Mouse (Mus musculus) kidney, postnatal 14 days (tissue): ENCODE measurements at regions not wholly inside any gene's neighbourhood (a gene's known extent, or its start where the extent isn't known, plus 50 kb on each side); places are given as distances from the start of the nearest gene placed in this dataset.

Experiments
- DNase-seq: peaks from one replicate; pipeline ENCODE4 v3.0.0; 2022; ENCODE audit warnings: mixed read lengths

GRCm38 (mm10) chr3:34219741-34220310 is 138.7 kb upstream of the Dnajc19 start:
- DNase-seq: no peak

DNA sequence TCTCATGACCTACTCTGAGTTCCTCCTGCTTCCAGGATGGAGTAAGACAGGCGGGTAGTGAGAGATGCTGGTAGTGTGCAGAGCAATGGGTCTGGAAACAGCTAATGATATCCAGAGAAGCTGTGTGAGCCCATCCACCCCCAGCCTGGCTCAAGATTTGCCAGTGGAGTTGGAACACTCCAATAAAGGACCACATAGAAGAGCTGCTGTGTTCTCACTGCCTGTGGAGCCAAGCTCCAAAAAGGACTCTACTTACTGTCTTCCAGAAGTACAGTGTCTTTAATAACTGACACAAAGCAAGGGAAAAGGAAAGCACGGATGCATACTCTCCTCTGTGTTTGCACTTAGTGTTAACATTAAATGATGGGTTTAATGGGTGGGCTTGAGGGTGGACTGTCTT is 138.0 kb upstream of the Dnajc19 start:
- DNase-seq: no peak

DNA sequence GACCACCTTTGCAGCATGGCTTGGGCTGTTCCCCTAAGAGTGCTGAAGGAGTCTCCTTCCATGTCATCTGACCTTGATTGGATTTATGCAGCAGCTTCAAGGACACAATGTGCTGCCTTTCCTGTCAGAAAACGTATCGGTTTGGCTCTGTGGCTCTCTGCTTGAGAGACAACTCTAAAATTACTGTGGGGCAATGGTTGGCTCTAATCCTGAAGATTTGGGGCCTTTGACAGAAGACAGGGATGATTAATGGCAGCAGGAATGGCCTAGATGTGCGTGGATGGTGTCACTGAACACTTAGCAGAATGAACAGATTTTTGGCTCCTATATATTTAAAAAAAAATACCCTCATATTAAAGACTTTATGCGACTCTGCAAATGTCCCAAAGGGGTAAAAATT is 136.8 kb upstream of the Dnajc19 start:
- DNase-seq: no peak

- DNase-seq: no peak
Measured at GRCm38 (mm10) chr3:34214233-34214632, 133.1 kb upstream of the Dnajc19 start.

GRCm38 (mm10) chr3:34206454-34206853 is 125.3 kb upstream of the Dnajc19 start:
- no peak for DNase-seq

- DNase-seq: peak; percentile 68
Measured at GRCm38 (mm10) chr3:34198228-34198627, 117.1 kb upstream of the Dnajc19 start.

DNA sequence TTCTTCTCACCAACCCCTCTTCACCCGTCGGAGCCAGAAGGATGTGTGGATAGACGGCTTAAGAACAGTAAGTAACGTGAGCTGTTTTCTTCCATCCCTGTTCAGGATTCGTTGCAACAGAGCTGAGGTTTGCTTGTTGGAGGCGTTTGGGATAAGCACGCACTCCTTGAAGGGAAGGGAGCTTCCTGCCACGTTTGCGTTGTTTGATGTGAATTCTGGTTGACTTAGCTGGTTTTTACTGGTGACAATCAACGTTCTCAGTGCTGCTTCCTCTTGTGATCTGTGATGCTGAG is 116.0 kb upstream of the Dnajc19 start:
- DNase-seq: no peak

- DNase-seq: no peak
Measured at GRCm38 (mm10) chr3:34196451-34197162, 115.5 kb upstream of the Dnajc19 start.

- no peak for DNase-seq
Measured at GRCm38 (mm10) chr3:34195729-34196450, 114.8 kb upstream of the Dnajc19 start.

GRCm38 (mm10) chr3:34173416-34174097 is 92.4 kb upstream of the Dnajc19 start:
- DNase-seq: no peak

DNA sequence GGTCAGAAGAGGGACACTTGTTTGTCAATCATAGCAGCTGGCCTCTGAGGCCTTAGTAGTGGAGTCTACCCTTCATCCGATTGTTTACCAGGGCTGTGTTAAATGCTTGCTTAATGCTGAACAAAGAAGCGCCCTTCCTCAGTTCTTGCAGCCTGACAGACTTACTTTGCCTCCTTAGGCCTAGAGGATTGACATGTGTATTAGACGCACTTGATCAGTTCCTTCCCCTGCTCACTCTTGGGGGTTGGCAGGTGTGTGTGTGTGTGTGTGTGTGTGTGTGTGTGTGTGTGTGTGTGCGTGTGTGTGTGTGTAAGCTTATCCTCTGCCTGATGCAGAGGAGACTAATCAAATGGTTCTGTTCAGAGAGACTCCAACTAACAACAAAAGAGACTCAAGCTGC is 91.8 kb upstream of the Dnajc19 start:
- no peak for DNase-seq

GRCm38 (mm10) chr3:34171893-34172292 is 90.8 kb upstream of the Dnajc19 start:
- DNase-seq: no peak

DNA sequence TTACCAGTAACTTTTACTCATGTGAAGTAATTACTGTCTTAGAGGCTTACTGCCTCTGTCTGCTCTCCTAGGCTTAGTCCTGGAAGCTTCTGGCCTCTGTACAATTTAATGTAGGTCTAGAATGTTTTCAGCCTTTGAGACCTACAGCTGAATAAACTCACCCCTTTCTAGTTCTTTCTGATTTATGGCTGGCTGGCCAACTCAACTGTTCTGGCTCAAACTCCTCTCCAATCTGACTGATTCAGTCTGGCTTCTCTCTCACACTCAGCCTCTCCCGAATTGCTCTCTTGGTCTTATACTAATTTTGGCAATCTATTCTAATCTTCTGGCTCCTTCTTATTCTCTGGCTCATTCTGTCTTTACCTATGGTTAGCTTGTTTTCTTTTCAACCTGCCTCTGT is 87.0 kb upstream of the Dnajc19 start:
- DNase-seq: no peak

DNA sequence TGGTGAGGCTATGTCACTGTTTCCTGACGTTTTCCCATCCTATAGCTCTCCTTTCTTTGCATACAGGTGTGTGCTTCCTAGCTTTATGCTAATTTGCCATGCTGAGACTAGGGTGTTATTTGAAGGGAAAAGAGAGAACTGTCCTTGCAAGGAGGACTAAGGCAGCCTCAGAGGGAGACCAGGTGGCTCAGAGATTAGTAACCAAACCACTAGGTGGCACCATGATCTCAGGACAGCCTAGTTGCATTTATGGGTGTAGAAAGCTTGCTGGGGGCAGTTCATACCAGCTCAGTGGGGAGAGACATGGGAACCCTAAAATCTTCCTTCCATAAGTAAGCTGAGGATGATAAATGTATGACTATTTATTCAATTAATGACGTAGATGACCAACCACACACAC is 68.9 kb upstream of the Dnajc19 start:
- no peak for DNase-seq

GRCm38 (mm10) chr3:34143652-34144051 is 62.5 kb upstream of the Dnajc19 start:
- DNase-seq: no peak

DNA sequence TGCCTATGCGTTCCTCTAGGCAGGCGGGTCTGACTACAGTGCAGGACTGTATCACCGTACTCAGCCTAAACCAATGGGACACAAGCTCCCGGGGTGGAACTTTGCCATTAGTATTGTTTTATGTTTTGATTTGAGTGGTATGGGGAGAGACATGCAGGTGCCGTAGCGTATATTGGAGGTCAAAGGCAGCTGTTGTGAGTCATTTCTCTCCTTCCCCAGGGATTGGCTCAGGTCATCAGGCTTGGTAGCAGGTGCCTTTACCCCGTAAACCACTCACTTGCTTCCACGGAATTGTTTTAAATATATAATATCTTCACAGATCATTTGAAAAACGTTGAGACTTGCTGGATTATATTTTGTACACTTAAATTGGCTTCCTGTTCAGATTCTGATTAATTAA is 58.1 kb upstream of the Dnajc19 start:
- no peak for DNase-seq

DNA sequence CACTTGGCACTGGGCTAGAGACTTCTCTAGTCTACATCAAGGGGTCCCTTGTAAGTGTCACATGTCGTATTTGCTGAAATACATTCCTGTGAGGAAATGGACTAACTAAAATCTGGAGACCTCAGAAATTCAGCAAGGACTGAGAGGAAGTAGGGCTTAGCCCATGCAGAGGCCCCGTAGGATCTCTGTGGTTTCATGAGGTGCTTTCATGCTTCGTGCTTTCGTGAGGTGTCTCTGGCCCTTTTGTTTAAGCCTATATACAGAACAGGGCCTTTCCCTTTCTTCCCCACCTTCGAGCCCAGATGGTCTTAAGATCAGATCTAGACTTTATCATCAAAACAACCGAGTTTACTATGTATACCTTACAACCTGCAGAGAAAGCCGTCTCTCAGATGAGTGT is 56.9 kb upstream of the Dnajc19 start:
- no peak for DNase-seq

DNA sequence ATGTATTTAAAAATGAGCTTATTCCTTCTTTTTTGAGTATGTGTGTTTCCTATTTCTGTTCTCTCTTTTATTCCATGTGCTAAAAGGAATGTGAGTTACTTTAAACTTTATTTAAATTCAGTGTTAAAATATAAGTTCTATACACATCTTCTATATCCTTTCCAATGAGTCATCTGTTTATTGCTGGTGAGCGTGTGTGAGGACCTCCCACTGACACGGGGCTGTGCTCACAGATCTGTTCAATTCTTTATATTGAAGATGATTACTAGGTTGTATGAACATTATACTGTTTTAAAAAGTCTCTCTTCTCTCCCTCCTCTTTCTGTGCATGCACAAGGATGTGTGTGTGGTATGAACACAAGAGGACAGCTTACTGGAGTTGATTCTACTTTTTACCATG is 55.3 kb upstream of the Dnajc19 start:
- DNase-seq: no peak
